Mouse (Mus musculus) mouse embryonic stem cell (cell line): ENCODE data around the gene Krtap1-3.

ENCODE experiments used
- in situ Hi-C, 2 experiments: fragments of 300-500 bp; cut with MboI; formaldehyde crosslinking; loops; 1 replicate in 1 of 2; 3 replicates in 1 of 2; pipeline ENCODE4 v1.14.3; 2019 to 2020; ENCODE audit warnings: low sequenced_read_pairs in 2 of 2, low pct_unique_long_range_greater_than_20kb in 1 of 2, mixed read lengths in 1 of 2; ENCODE audit not compliant: unreplicated experiment in 1 of 2

The Krtap1-3 gene

DNA sequence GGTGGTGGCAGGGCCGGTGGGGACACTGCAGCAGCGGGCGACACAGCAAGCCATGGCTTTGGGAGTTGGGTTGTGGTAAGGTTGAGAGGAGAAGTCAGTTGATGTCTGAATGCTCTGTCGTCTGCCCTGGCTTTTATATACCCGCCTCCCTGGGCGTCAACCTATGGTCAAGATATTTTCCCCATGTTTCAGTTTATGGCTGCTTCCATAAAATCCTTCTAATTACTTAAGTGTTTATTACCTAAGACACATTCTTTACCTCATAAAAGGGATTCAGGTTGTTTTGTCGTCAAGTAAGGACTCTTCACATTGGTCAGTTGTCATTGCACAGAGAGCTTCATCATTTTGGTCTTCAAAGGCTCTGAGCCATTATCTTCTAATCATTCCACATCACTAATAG, 24.6 kb downstream of the Krtap1-3 start, which contains the start of gene Krtap3-1:
Gene Krtap3-1 (minus strand): TSS at position 101 of the 400 bp plus-strand sequence.
- in situ Hi-C loops: no loop called here

DNA sequence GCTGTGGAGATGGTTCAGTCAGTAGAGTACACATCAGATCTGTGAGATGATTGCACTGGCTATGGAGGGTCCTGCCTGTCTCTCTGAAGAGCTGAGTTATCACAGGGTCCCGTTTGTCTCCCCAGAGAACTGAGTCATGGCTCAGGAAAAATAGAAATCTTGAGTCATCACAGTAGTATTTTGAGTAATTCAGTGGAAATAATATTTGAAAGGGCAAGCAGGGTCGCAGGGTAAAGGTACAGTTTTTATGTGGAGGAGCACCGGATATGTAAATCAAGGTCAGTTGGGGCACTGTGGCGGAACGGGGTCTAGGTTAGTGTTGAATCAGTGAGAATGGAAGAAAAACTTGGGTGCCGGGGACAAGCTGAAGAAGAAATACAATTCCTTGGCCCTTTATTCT, 28.6 kb downstream of the Krtap1-3 start:
- in situ Hi-C loops: no loop called here

DNA sequence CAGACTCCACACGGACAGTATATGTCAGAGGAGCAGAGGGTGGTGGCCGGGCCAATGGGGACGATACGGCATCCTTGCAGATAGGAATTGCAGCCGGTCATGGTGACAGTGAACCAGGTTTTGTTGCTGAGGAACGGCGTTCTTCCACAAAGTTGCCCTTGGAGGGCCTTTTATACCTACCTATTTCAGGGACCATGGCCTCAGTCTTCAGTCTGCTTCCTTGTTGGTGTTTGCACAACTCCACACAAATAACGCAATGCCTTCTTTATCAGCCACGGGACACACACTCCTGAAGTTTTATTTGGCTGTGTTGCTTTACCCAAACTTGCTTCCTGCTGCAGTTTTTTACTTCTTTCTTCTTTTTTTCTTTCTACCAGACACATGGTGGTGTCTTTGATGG, 31.8 kb downstream of the Krtap1-3 start, which contains the start of gene Gm11939:
Gene Gm11939 (minus strand): TSS at position 101 of the 400 bp plus-strand sequence.
- in situ Hi-C loops: no loop called here

GRCm38 (mm10) chr11:99557976-99558745, 33.0 kb downstream of the Krtap1-3 start:
- in situ Hi-C loops: no loop called here

DNA sequence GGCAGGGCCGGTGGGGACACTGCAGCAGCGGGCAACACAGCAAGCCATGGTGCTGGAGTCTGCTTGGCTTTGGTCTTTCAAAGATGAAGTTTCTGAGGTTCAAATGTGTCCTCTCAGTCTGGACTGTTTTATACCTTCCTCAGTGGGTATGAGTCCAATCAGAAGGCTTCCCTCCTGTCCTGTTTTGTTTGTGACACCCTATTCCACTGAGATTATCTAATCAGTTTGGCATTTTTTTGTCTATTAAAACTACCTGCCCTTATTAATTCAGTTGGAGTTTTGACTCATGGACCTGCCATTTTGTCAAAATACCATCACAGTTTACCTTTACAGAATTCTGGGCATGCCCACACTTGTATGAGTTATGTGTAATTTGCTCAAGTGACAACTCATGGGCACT, 34.4 kb downstream of the Krtap1-3 start, which contains the start of gene Krtap3-2:
Gene Krtap3-2 (minus strand): TSS at position 101 of the 400 bp plus-strand sequence.
- in situ Hi-C loops: no loop called here

DNA sequence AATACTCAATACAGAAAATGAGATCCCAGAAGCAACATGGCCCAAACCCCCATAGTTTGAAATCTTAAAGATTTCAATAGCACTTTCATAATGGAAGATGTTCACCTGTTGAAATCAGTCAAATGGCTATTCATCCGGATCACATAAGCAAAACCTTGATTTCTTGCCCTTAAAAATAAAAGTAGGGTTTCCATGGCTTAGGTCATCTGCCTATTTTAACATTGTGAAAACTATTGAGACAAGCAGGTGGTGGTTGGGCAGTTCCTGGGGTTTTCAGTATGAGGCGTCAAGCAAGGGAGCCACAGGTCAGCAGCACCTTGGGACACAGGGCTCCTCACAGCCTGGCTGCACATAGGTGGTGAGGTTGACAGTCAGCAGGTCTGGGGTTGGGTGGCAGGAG, 34.9 kb downstream of the Krtap1-3 start:
- in situ Hi-C loops: no loop called here

DNA sequence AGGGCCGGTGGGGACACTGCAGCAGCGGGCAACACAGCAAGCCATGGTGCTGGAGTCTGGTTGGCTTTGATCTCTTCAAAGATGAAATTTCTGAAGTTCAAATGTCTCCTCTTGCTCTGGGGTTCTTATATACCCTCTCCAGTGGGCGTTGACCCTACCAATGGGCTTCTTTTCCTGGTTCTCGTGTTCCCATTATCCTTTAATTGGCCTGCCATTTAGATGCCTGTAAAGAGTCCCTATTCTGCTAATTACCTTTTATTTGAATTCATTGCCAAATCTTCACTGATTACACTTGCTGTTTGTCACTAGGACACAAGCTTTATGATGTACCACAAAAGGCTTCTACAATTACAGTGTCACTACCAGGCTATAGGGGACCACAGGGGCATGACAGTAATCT, 40.4 kb downstream of the Krtap1-3 start, which contains the start of gene Krtap3-3:
Gene Krtap3-3 (minus strand): TSS at position 101 of the 400 bp plus-strand sequence.
- in situ Hi-C loops: no loop called here

- in situ Hi-C loops: no loop called here
Observed at GRCm38 (mm10) chr11:99547892-99548291, 43.2 kb downstream of the Krtap1-3 start.
